Mouse (Mus musculus) liver, embryonic 11.5 days (tissue): ENCODE measurements around the gene Aoc1. TPM values are rescaled to one million over a fixed set of nuclear protein-coding genes. Genes with fewer than 3 reads are reported as not detected.

Source experiments
- ATAC-seq: fragments of 200-750 bp; cut with Nextera tagmentation; replicated peaks from 2 replicates; pipeline ENCODE4 v1.8.0; 2017; ENCODE audit warnings: moderate number of reproducible peaks, mild to moderate bottlenecking, moderate TSS enrichment, moderate library complexity; ENCODE audit not compliant: low FRiP score
- DNase-seq: peaks from one replicate; pipeline ENCODE4 v3.0.0-alpha.2; 2017; ENCODE audit warnings: low spot score
- H3K27ac ChIP-seq: fragments of 300-500 bp; sonication (generic); 2 replicates; pipeline ENCODE4 v1.5.1; 2014; ENCODE audit warnings: mild to moderate bottlenecking, low read depth, low read length, control low read depth
- H3K27me3 ChIP-seq: fragments of 300-500 bp; sonication (generic); replicated peaks from 2 replicates; pipeline ENCODE4 v1.6.1; 2014; ENCODE audit warnings: low read length, mixed read lengths; ENCODE audit not compliant: control insufficient read depth, insufficient read depth
- H3K36me3 ChIP-seq: fragments of 300-500 bp; sonication (generic); 2 replicates; pipeline ENCODE4 v1.6.1; 2014; ENCODE audit warnings: mild to moderate bottlenecking, low read length, moderate library complexity, mixed read lengths; ENCODE audit not compliant: control insufficient read depth, insufficient read depth
- H3K4me1 ChIP-seq: fragments of 300-500 bp; sonication (generic); replicated peaks from 2 replicates; pipeline ENCODE4 v1.6.1; 2014; ENCODE audit warnings: low read length, mixed read lengths; ENCODE audit not compliant: control insufficient read depth, insufficient read depth
- H3K4me2 ChIP-seq: fragments of 300-500 bp; sonication (generic); 2 replicates; pipeline ENCODE4 v1.6.1; 2014; ENCODE audit warnings: mild to moderate bottlenecking, control low read depth, moderate library complexity
- H3K4me3 ChIP-seq: fragments of 300-500 bp; sonication (generic); 2 replicates; pipeline ENCODE4 v1.5.1; 2014; ENCODE audit warnings: low read depth, low read length, control low read depth
- H3K9ac ChIP-seq: fragments of 300-500 bp; sonication (generic); 2 replicates; pipeline ENCODE4 v1.6.1; 2014; ENCODE audit warnings: low read depth, low read length, control low read depth
- H3K9me3 ChIP-seq: fragments of 300-500 bp; sonication (generic); 2 replicates; pipeline ENCODE4 v1.6.1; 2016; ENCODE audit warnings: low read length, inconsistent platforms, mixed read lengths; ENCODE audit not compliant: control insufficient read depth
- WGBS: fragments of 180-500 bp; shearing (Covaris S2); extraction: QIAGEN DNeasy Blood & Tissue Kit; methylation state at CpG from one replicate; pipeline ENCODE4 v1.1.7; 2014; 5-methylcytosine and 5-hydroxymethylcytosine counted together
- polyA plus RNA-seq: library from polyadenylated mRNA; unstranded; fragments of >200 nt; fragmentation: Nextera tagmentation; extraction: Ambion mirVana; gene quantifications from 2 replicates; pipeline ENCODE4 v1.2.1, GENCODE M21; 2014

Gene Aoc1
- polyA plus RNA-seq, 1 experiment from 2014 or later: not detected

- H3K4me2 ChIP-seq: no peak overlapping the region
- ATAC-seq (no peak), DNase-seq (no peak)
- WGBS: 92% methylated on average over 14 of the region's 14 CpGs
- no peaks in the 10 kb centered on the region for H3K36me3 ChIP-seq
- no peaks in the 10 kb centered on the region for H3K27me3 ChIP-seq
- no peak overlapping the region for H3K27ac ChIP-seq
- H3K9ac ChIP-seq: no peak overlapping the region
- H3K9me3 ChIP-seq: no peaks in the 10 kb centered on the region
- no peak overlapping the region for H3K4me3 ChIP-seq
- H3K4me1 ChIP-seq: no peaks in the 10 kb centered on the region
Observed at GRCm38 (mm10) chr6:48906371-48906770, 33.7 kb downstream of the Aoc1 start.

GRCm38 (mm10) chr6:48909229-48909628, 36.5 kb downstream of the Aoc1 start:
- Histone ChIP-seq H3K4me1 (no peaks in the 10 kb centered on the region), H3K4me3 (no peak overlapping the region), H3K27ac (no peak overlapping the region), H3K9ac (no peak overlapping the region), H3K9me3 (no peaks in the 10 kb centered on the region), H3K4me2 (no peak overlapping the region), H3K36me3 (no peaks in the 10 kb centered on the region), H3K27me3 (no peaks in the 10 kb centered on the region)
- ATAC-seq: no peak
- WGBS: 67% methylated on average over 1 of the region's 1 CpGs
- DNase-seq: no peak

DNA sequence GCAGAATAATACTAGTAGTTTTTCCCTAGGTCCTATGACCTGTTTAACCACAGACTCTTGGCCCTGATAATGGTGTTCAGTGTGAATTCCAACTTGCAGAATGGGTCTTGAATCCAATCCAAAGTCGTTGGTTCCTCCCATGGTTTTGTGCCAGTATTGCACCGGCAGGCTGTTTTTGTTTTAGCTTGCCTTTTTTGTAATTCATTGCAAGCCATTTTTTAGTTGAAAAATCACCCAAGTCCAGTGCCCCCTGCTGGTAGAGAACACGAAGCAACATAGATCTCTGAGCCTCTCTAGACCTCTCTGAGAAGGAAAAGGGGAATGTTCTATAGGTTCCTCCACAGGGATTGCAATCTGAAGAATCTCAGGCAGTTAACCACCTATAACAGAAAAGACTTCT, 39.3 kb downstream of the Aoc1 start:
- ATAC-seq (no peak), DNase-seq (no peak)
- no peak overlapping the region for H3K9ac ChIP-seq
- no peaks in the 10 kb centered on the region for H3K9me3 ChIP-seq
- no peaks in the 10 kb centered on the region for H3K36me3 ChIP-seq
- WGBS: 26% methylated on average over 3 of the region's 3 CpGs
- no peak overlapping the region for H3K4me2 ChIP-seq
- no peaks in the 10 kb centered on the region for H3K27me3 ChIP-seq
- no peak overlapping the region for H3K4me3 ChIP-seq
- no peaks in the 10 kb centered on the region for H3K4me1 ChIP-seq
- H3K27ac ChIP-seq: no peak overlapping the region

DNA sequence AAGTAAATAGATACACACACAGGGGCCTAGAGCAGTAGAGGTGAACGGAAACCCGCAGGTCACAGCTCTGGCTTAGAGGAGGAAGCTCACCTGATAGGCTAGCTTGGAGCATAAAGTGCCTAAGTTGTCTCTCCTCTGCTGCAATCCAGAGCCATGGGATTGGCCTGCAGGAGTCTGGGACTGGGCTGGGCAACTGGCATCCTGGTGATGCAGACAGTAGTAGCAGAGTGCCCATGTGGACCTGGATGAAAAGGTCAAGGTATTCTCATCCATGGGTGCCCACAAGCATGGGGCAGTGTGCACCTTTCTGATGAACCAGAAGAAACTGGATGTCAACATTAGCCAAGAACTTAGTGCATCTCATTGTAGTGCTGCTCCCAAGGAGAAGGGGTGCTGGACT, 40.9 kb downstream of the Aoc1 start:
- Histone ChIP-seq H3K36me3 (no peaks in the 10 kb centered on the region), H3K27me3 (no peaks in the 10 kb centered on the region), H3K4me1 (no peaks in the 10 kb centered on the region), H3K4me2 (no peak overlapping the region), H3K9ac (no peak overlapping the region), H3K27ac (no peak overlapping the region), H3K4me3 (no peak overlapping the region), H3K9me3 (no peaks in the 10 kb centered on the region)
- ATAC-seq (no peak), DNase-seq (no peak)
- 87% methylated on average over 2 of the region's 2 CpGs for WGBS

DNA sequence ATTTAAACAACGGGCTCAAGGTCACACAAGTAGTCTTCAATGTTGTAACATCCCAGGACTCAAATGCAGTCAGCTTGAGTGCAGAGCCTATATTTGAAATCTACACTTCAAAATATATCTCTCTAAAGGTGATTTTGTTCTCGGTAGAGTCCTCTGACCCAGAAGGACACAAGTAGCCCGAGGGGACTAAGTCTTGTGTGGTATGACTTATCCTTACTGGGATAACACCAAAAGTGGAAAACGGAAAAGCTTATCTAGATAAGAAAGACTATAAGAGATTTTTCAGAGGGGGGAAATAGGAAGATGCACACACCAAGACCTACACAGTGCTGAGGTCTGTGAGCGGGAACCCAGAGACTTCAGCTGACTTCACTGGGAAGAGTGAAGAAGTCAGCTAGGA, 56.9 kb downstream of the Aoc1 start, which contains the start of gene 1600015I10Rik:
Gene 1600015I10Rik, plus strand, starts transcription at position 301 of the 400 bp plus-strand sequence.
- Histone ChIP-seq H3K9me3 (no peaks in the 10 kb centered on the region), H3K36me3 (no peaks in the 10 kb centered on the region), H3K4me3 (no peak within 1 kb of the TSS), H3K9ac (no peak within 1 kb of the TSS), H3K27me3 (no peaks in the 10 kb centered on the region), H3K4me1 (no peaks in the 10 kb centered on the region), H3K27ac (no peak within 1 kb of the TSS), H3K4me2 (no peak within 1 kb of the TSS)
- WGBS: 79% methylated on average over 5 of the region's 5 CpGs
- DNase-seq (no peak), ATAC-seq (no peak)

GRCm38 (mm10) chr6:48949596-48949995, 76.9 kb downstream of the Aoc1 start:
- ATAC-seq (no peak), DNase-seq (no peak)
- 63% methylated on average over 2 of the region's 2 CpGs for WGBS

DNA sequence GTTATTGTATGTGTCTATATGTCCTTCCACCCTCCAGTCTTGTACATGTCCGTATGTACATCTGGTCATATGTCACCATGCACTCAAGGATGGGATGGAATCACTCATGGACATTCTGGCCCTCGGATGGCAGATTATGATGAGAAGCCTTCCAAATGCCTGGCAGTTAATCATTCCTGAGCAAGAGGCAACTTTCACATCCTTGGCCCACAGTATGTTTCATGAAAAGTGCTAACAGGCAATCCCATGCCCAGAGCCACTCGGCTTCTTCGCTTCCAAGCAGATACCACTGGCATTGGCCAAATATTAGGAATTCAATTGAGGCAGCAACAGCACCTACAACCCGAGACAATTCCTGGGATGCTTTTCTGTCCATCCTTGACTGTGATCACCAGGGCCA, 78.0 kb downstream of the Aoc1 start:
- Histone ChIP-seq H3K4me1 (no peaks in the 10 kb centered on the region), H3K4me3 (no peak overlapping the region), H3K9me3 (no peaks in the 10 kb centered on the region), H3K9ac (no peak overlapping the region), H3K27me3 (no peaks in the 10 kb centered on the region), H3K27ac (no peak overlapping the region), H3K4me2 (no peak overlapping the region), H3K36me3 (no peaks in the 10 kb centered on the region)
- 79% methylated on average over 5 of the region's 5 CpGs for WGBS
- DNase-seq (no peak), ATAC-seq (no peak)

More at GRCm38 (mm10) chr6:48949596-48949995, 76.9 kb downstream of the Aoc1 start:
- H3K36me3 ChIP-seq: no peaks in the 10 kb centered on the region
- H3K27ac ChIP-seq: no peak overlapping the region
- H3K9me3 ChIP-seq: no peaks in the 10 kb centered on the region
- H3K4me3 ChIP-seq: no peak overlapping the region
- no peaks in the 10 kb centered on the region for H3K4me1 ChIP-seq
- no peak overlapping the region for H3K4me2 ChIP-seq
- no peak overlapping the region for H3K9ac ChIP-seq
- no peaks in the 10 kb centered on the region for H3K27me3 ChIP-seq

GRCm38 (mm10) chr6:48951630-48952029, 78.9 kb downstream of the Aoc1 start:
- H3K4me3 ChIP-seq: no peak overlapping the region
- no peak overlapping the region for H3K4me2 ChIP-seq
- H3K9ac ChIP-seq: no peak overlapping the region
- WGBS: 52% methylated on average over 6 of the region's 6 CpGs
- DNase-seq (no peak), ATAC-seq (no peak)
- H3K27me3 ChIP-seq: no peaks in the 10 kb centered on the region
- H3K4me1 ChIP-seq: no peaks in the 10 kb centered on the region
- no peaks in the 10 kb centered on the region for H3K36me3 ChIP-seq
- no peaks in the 10 kb centered on the region for H3K9me3 ChIP-seq
- H3K27ac ChIP-seq: no peak overlapping the region

DNA sequence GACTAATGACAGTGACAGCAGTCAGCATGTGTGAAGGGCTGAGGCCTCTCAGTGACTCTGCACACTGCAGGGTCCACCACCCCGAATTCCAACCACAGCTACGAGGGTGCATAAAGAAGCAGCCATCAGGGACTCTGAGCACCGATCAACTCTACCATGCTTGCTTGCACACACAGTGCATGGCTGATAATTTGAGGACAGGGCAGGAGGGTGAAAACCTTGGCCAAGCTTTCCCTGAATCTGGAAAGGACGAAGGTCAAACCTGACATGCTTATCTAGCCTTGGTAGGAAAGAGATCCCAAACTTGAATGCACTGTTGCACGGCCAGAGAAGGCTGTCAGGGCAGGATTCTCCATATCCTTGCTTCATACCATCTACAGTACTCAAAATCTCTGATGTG, 80.5 kb downstream of the Aoc1 start:
- H3K9me3 ChIP-seq: no peaks in the 10 kb centered on the region
- H3K4me2 ChIP-seq: no peak overlapping the region
- no peak for DNase-seq
- no peaks in the 10 kb centered on the region for H3K4me1 ChIP-seq
- no peak overlapping the region for H3K27ac ChIP-seq
- H3K4me3 ChIP-seq: no peak overlapping the region
- no peaks in the 10 kb centered on the region for H3K36me3 ChIP-seq
- no peaks in the 10 kb centered on the region for H3K27me3 ChIP-seq
- WGBS: 77% methylated on average over 5 of the region's 5 CpGs
- no peak overlapping the region for H3K9ac ChIP-seq
- no peak for ATAC-seq
